Mouse (Mus musculus) brain, embryonic 18.5 days (tissue): ENCODE results near the gene Lhb.

Experiments
- DNase-seq: peaks from one replicate; pipeline ENCODE4 v3.0.0-alpha.2; 2012; ENCODE audit warnings: low read depth, low spot score

Lhb gene

GRCm38 (mm10) chr7:45413864-45414739 is 6.5 kb upstream of the Lhb start:
- DNase-seq = no peak

DNA sequence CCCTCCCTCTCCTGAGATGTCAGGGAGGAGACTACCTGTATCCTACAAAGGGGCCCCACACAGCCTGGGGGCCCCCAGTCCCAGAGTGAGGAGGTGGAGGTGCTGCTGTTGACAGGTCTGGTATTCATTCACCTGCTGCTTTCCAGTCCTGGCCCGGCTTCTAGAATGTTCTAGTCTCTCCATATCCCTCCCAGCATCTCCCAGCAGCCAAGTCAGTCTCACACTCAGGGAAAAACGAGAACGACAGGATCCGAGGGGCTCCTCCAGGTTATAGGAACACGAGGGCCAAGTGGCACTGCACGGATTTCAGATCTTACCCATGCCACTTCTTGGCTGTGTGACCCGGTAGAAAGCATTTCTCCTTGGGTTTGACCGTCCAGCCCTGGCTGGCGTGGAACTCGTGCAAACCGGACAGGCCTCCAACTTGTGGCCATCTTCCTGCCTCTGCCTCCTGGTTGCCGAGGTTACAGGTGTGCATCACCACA is 5.8 kb upstream of the Lhb start:
- DNase-seq = no peak

GRCm38 (mm10) chr7:45415636-45416035 is 5.0 kb upstream of the Lhb start:
- no peak for DNase-seq

DNA sequence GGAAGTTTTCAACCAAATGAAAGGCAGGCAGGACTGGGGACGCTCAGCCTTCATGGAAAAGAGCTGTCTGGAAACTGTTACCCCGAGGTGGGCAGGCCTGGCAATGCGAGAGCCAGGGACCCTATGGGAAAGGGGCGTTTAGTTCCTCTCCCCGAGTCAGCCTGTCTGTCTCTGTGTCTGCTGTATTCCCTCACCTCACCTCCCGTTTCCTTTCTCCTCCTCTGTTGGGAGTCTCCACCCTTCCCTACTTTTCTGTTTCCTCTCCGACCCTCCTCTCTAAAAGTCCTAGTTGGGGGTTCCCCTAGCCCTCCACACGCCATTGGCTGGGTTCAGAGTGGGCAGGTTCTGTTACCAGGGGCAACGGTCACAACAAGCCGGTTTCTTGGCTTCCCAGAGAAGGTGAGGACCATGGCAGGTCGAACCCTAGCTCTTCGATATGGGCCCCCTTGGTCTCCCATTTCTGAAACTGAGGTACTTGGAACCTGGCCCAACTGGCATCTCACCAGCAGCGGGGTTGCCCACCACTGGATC is 2.6 kb upstream of the Lhb start:
- DNase-seq = no peak

DNA sequence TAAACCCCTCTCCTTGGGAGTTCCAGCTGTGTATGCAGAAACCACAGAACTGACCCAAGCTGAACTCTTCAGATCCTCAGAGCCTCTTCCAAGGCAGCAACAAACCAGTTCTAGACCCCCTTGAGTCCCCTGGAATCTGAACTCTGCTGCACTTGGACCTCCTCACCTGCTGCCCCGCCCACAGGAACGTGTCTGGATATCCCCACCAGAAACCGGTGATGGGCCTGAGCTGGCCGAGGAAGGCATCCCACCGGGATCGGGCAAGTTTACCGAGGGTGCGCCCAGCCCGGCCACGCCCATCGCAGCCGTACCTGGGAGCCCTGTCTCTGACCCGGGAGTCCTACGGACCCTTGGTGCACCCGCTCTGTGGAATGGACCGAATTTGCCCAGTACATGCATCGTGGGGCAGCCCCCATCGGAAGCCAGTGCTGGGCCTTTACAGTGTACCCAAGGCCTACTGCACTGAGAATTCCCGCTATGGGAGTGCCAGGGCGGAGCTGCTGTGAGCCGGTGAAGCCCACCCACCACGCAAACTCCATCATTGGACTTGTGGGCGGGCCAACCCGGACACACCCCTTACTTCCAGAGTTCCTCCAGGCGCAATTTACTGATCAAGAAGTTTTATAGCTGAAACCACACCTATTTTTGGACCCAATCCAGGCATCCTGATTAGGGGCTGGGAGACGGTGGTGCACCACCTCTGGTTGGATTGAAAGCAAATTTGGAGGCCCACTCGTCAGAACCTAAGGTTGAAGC is 583 bp upstream of the Lhb start:
- no peak for DNase-seq

- DNase-seq = no peak
Observed at GRCm38 (mm10) chr7:45421194-45421593, 574 bp downstream of the Lhb start.

DNA sequence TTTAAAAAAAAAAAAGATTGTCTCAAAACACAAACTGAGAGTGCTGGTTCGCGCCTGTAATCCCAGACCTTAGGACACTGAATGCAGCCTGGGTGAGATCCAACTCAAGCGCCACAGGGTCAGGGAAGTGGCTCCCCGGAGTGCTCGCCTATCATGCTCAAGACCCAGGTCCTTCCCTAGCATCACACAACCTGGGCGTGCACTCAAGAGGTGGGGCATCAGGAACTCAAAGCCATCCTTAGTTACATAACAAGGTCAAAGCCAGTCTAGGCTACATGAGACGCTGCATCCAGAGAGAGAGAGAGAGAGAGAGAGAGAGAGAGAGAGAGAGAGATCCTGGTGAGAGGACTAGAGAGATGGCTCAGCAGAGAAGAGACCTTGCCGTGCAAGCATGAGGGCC is 5.9 kb downstream of the Lhb start:
- no peak for DNase-seq

DNA sequence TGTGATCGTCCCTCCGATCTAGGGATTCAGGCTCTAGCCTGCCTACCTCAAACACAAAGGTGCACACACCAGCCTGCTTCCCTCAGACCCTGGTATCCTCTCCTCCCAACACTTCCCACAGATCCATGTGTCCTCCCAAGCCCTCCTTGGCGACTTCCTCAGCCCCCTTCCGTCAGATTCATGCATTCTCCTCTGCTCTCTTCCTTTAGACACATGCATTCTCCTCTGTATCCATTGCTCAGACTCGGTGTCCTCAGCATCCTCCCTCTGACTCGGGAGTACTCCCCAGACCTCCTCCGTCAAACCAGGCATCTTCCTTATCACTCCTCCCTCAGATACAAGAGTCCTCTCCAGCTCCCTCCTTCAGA is 13.2 kb downstream of the Lhb start:
- DNase-seq = no peak

DNA sequence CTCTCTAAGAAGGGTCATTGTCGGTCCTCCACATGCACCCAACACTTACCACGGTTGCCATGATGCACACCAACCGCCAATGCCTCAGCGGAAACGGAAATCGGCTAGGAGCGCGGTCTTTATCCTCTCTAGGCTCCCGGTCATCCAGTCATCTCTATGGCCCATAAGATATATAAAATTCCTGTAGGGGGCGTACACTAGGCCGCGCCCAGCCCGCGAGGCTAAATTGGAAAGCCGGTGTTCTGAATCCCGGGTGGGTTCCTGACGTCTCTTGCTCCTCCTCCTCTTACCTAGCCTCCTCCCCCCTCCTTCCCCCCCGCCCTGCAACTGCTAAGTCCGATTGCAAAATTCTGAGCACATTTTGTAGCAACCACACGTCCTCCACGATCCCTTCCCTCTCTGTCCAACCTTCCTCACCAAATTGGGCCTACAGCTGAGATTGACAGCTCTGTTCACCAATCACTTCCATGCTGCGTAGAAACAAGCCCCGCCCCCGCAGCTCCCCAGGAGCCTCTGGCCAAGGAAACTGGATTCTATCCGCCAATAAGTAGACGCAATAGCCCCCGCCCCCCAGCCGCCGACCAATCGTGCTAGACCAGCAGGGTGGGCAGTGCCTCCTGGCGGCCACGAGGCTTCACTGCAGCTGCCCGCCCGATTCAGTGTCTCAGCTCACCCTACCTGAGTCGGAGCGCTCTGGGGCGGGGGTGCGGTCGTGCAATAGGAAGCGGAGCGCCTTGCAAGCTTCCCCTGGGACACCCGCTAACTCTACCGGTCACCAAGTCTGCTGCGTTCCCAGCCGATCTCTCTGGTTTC is 13.8 kb downstream of the Lhb start, which contains the start of gene Gys1:
Gene Gys1, plus strand, starts transcription at position 642 of the 813 bp plus-strand sequence.
- peak; percentile 100 for DNase-seq

- no peak for DNase-seq
Observed at GRCm38 (mm10) chr7:45435038-45435437, 14.4 kb downstream of the Lhb start.

DNA sequence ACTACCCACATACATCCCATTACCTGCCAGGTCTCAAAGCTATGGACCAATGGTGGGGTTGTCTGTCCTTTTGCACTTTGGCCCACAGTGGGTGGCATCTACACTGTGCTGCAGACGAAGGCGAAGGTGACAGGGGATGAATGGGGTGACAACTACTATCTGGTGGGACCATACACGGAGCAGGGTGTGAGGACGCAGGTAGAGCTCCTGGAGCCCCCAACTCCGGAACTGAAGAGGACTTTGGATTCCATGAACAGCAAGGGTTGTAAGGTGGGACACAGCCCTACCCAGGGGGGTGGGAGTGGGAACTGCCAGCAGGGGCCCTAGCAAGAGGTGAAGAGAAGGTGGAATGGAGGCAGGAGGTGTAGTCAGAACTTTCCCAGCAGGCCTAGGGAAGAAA is 15.8 kb downstream of the Lhb start:
- no peak for DNase-seq

DNA sequence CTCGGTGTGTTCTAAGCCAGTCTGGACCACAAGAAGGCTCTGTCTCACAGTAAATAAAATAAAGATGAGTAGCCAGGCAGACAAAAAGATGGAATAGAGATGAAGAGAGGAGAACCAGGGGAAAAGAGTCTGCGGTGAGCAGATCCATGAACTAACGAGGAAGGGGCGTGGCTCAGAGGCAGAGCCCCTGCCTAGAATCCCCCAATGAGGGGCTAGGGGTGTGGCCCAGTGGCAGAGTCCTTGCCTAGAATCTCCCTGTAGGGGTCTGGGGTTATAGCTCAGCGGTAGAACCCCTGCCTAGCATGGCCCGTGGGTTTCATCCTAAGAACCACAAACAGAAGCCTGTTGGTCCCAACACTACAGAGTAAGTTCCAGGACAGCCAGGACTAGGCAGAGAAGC is 16.4 kb downstream of the Lhb start:
- DNase-seq = no peak

- DNase-seq = no peak
Observed at GRCm38 (mm10) chr7:45437521-45438276, 17.1 kb downstream of the Lhb start, which contains the start of gene Ruvbl2. Gene Ruvbl2 (minus strand): TSS chr7:45438096.

- no peak for DNase-seq
Observed at GRCm38 (mm10) chr7:45443526-45444420, 23.2 kb downstream of the Lhb start.

- DNase-seq = no peak
Observed at GRCm38 (mm10) chr7:45446589-45446988, 26.0 kb downstream of the Lhb start.

DNA sequence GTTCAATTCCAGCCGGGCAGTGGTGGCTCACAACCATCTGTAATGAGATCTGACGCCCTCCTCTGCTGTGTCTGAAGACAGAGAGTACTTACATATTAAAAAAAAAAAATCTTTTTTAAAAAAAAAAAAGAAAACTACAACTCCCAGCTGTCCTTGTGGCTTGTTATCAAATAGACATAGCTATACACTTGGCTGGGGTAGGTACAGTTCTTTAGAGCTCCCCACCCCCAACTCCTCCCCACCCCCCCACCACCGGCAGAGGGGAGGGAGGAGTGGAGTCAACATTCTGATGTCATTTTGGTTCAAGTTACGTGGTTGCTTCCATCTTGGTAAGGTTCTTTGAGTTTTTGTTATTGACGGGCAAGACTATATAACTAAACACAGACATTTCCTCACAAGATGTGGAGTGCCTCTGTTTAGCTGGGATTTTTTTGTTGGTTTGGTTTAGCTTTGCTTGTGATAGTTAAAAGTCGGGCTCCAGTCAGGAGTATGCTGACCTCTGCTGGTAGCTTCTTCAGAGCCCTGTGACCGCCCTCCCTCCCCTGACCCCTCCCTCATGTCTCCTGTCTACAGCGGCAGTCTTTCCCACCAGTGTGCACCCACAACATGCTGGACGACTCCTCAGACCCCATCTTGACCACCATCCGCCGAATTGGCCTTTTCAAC is 26.8 kb downstream of the Lhb start:
- no peak for DNase-seq

GRCm38 (mm10) chr7:45449974-45450373 is 29.4 kb downstream of the Lhb start:
- DNase-seq = no peak

DNA sequence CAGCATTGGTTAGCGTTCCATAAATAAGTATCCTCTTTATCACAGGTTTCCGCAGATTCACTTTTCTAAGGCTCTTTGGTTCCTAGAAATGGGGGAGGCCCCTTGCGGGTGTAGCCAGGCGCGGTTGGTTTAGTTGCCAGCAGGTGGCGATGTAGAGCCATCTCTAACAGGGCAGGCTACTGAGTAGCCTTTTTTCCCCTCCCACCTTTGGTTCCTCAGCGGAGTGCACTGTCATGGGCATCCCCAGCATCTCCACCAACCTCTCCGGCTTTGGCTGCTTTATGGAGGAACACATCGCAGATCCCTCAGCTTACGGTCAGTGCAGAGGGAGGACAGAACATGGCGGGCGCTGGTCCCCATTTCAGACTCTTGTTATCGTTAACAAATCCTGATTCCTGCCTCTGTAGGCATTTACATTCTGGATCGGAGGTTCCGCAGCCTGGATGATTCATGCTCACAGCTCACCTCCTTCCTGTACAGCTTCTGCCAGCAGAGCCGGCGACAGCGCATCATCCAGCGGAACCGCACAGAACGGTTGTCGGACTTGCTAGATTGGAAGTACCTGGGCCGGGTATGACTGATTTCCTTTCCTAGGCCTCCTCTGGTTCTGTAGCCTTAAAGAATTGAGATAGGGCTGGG is 30.8 kb downstream of the Lhb start:
- DNase-seq = no peak

DNA sequence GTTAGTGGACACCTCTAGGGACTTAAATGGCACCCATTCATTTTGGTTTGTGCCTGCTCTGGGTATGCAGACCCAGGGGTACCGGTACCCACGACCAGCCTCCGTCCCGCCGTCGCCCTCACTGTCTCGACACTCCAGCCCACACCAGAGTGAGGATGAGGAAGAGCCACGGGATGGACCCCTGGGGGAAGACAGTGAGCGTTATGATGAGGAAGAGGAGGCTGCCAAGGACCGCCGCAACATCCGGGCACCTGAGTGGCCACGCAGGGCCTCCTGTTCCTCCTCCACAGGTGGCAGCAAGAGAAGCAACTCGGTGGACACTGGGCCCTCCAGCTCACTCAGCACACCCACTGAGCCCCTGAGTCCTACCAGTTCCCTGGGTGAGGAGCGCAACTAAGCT is 34.4 kb downstream of the Lhb start:
- no peak for DNase-seq
